Mouse (Mus musculus) hematopoietic stem cell, adult 5-6 weeks (primary cell): ENCODE measurements around the gene Dus2. TPM values are rescaled to one million over a fixed set of nuclear protein-coding genes. Genes with fewer than 3 reads are reported as not detected.

ENCODE experiments used
- ATAC-seq, 2 experiments: fragments of 125-278 bp in 1 of 2; replicated peaks in 1 of 2; 2 replicates each; pipeline ENCODE4 v1.8.0; 2016 to 2017; ENCODE audit warnings: inconsistent platforms in 2 of 2, mild to moderate bottlenecking in 2 of 2, moderate number of reproducible peaks in 2 of 2, low read depth in 1 of 2, moderate TSS enrichment in 1 of 2; ENCODE audit not compliant: low FRiP score in 2 of 2, poor library complexity in 2 of 2, severe bottlenecking in 2 of 2, insufficient read depth in 1 of 2, low TSS enrichment in 1 of 2
- total RNA-seq: library from RNA; stranded (forward); fragments of 172-1452, 232-1000 nt; gene quantifications from 2 replicates; pipeline ENCODE4 v1.2.3, GENCODE M21; 2017

The Dus2 gene
- total RNA-seq = 5.0 and 14.4 TPM in 2 replicates

- peak; percentile 88 to 89 for ATAC-seq
These were observed at the start of gene Dus2 for GRCm38 (mm10) chr8:105990856-105991387. Gene Dus2 (plus strand): TSS chr8:105991337.

- no peak for ATAC-seq
These were observed 49.1 kb upstream of the Dus2 start for GRCm38 (mm10) chr8:105942026-105942425.

GRCm38 (mm10) chr8:105942542-105942941, 48.6 kb upstream of the Dus2 start:
- ATAC-seq = no peak

- no peak for ATAC-seq
These were observed 47.8 kb upstream of the Dus2 start, which contains the start of gene Lcat for GRCm38 (mm10) chr8:105943321-105943739. Gene Lcat (minus strand): TSS chr8:105943382.

DNA sequence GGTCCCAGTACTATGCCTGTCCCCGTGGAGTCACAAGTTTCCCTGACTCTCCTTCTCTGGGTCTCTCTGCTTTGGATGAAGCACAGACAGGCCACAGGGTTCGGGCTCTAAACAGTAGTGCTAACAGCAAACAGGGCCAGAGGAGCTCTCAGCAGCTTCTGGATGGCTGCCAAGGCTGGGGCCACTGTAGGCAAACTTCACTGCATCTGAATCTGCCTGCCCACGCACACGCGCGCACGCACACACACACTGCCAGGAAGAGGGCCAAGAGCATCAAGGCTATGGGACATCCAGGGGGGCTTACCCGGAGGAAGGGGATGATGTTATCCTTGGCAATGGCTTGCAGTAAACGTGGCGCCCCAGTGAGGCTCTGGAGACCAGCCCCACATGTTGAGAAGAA, 41.8 kb upstream of the Dus2 start:
- ATAC-seq = no peak

DNA sequence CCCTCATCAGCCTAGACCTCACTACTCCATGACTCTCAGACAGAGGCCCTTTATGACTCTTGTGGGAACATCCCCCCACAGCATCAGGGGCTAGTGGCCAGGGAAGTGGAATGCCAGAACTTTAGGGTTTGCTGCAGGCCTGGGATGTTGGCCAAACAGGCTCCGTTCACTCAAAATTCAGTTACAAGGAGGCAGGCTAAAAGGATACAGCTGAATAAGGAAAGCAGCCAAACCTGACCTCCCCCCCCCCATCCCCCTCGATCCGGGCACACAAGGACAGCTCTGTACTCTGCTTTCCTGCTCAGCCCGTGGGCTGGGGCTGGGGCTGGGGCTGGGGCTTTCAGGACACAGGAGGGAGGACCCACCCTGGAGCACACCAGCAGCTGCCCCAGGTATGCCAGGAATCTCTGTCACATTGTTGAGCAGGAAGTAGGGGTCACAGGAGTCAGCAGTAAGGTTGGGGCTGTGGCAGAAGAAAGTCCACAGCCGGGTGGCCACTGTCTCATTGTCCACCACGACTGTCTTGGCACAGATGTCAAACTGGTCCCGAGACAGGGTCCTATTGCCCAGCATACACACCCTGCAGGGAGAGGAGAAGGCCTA, 40.0 kb upstream of the Dus2 start:
- no peak for ATAC-seq

- no peak for ATAC-seq
These were observed 34.6 kb upstream of the Dus2 start for GRCm38 (mm10) chr8:105956556-105956955.

- no peak for ATAC-seq
These were observed 33.3 kb upstream of the Dus2 start for GRCm38 (mm10) chr8:105957813-105958212.

GRCm38 (mm10) chr8:105959350-105959749, 31.8 kb upstream of the Dus2 start:
- ATAC-seq = no peak

GRCm38 (mm10) chr8:105961101-105961500, 30.0 kb upstream of the Dus2 start:
- no peak for ATAC-seq

- no peak; a peak in 1 of 4 replicates for ATAC-seq
These were observed 29.6 kb upstream of the Dus2 start for GRCm38 (mm10) chr8:105961536-105961935.

DNA sequence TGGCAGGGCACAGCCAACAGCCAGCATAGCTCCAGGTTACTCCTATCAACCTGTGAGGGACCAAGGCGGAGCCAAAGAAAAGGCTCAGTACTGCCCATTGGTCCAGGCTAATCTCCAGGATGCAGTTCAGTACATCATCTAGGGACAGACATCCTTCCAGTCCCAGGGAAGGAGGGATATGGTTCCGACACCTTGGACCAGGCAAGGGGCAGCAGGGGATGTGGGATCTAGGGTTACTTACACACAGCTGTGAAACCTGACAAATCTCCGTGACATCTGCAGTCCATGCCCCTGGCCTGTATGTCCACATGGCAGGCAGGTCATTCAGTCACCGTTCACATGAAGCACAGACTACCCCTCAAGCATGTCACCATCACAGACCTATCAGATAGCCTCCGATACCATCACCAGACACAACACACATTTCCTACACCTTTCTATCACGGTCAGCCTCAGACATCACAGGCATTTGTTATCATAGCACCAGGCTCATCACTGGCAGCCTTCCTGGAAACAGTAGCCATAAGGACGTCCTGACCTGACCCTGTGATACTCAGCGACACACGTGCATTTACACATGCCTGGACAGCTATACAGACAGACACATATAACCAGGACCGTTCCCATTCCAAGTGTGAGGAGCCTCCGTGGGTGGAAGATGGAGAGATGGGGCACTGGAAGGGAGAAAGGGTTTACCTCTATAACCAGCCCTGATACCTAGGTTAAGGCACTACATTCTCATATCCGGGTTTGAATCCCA, 26.5 kb upstream of the Dus2 start:
- no peak for ATAC-seq

DNA sequence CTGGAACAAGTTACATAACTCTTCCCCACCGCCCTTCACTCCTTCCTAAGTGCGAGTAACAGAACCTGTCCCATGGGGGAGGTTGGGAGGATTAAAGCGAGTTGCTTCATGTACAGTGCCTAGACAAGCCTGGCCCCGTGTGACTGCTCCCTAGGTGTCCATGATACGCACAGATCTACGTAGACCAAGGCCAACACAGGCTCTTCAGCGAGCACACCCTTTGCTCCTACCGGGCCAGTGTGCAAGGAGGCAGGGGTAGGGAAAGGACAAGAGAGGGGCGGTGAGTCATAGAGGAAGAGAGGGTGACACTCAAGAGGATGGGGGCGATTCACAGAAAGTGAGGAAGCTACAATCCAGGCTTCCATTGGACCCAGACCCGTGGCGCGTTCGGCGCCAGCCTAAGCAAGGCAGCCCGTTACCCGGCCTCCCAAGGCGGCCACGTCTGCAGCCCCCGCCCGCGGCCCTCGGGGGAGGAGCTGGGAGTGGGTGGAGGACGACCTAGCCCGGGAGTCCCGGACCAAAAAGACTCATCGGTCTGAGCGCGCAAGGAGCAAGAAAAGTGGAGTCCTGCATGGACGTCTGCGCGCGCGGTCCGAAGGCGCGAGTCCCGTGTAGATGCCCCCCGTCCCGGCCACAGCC, 25.8 kb upstream of the Dus2 start:
- ATAC-seq = peak in 1 of 2 experiments; percentile 30; a peak in 2 of 4 replicates

DNA sequence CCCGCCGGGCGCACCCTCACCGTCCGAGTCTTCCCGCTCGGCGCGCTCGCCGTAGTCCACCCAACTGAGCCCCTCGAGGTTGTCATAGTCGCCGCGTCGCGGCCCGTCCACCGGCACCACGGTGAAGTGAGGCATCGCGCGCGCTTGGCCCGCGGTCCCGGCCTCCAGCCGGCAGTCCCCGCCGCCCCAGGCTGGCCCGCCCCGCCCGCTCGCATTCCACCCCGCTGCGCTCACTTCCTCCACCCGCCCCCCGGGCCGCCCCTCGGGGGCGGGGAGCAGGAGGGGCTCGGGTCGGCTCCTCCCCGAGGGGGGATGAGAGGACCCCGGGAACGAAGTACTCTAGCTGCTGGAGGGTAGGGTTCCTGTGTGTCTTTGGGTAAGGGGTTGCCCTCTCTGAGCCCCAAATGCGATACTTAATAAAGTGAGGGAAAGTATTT, 25.2 kb upstream of the Dus2 start, which contains the start of gene Slc12a4:
Gene Slc12a4, minus strand, starts transcription at position 193 of the 437 bp plus-strand sequence.
- peak; percentile 30 to 55; a peak in 2 of 4 replicates for ATAC-seq

GRCm38 (mm10) chr8:105966692-105967311, 24.3 kb upstream of the Dus2 start:
- ATAC-seq = peak; percentile 23 to 51; a peak in 2 of 4 replicates

- no peak for ATAC-seq
These were observed 21.8 kb upstream of the Dus2 start for GRCm38 (mm10) chr8:105969367-105969766.

DNA sequence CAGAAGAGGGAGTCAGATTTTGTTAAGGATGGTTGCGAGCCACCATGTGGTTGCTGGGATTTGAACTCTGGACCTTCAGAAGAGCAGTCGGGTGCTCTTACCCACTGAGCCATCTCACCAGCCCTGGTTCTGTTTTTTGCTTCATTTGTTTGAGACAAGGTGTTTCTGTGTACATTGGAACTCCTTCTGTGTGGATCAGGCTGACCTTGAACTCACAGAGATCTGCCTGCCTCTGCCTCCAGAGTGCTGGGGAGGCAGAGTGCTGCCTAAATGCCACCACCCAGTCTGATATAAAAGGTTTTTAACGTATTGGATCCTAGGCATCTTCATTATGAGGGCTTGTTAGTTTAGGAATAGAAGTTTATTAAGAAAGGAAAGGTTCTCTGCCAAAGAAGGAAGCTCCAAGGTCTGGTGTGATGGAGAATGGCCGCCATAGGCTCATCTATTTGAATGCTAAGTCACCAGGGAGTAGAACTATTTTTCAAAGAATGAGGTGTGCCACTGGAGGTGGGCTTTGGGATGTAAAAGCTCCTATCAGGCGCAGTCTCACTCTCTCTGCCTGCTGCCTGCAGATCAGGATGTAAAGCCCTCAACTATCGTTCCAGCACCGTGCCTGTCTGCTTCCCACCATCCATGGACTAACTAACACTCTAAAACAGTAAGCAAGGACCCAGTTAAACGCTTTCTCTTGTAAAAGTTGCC, 20.0 kb upstream of the Dus2 start:
- no peak for ATAC-seq
